Mouse (Mus musculus) ES-Bruce4 (cell line): ENCODE results near the gene Pde4dip.

Source experiments
- CTCF ChIP-seq: IDR thresholded peaks from one replicate; pipeline ENCODE4 v1.8.1; 2011; ENCODE audit warnings: low read depth, low read length
- POLR2A ChIP-seq: IDR thresholded peaks from one replicate; pipeline ENCODE4 v1.8.1; 2011; ENCODE audit warnings: low read length; ENCODE audit not compliant: insufficient read depth

GRCm38 (mm10) chr3:97803675-97804074 is 84.8 kb downstream of the Pde4dip start:
- TF ChIP-seq POLR2A (no peak), CTCF (no peak)
